Mouse (Mus musculus) limb, embryonic 10.5 days (tissue): Measurements from ENCODE around the gene Tmem147. TPM values are rescaled to one million over a fixed set of nuclear protein-coding genes. Genes with fewer than 3 reads are reported as not detected.

Experiments used
- DNase-seq: peaks from one replicate; pipeline ENCODE4 v3.0.0-alpha.2; 2017; ENCODE audit warnings: low spot score
- H3K27ac ChIP-seq: fragments of 300-500 bp; sonication (generic); 2 replicates; pipeline ENCODE4 v1.5.1; 2016; ENCODE audit warnings: mild to moderate bottlenecking
- H3K27me3 ChIP-seq: fragments of 300-500 bp; sonication (generic); 2 replicates; pipeline ENCODE4 v1.6.1; 2016; ENCODE audit warnings: low read depth, mild to moderate bottlenecking; ENCODE audit not compliant: poor library complexity, severe bottlenecking
- H3K36me3 ChIP-seq: fragments of 300-500 bp; sonication (generic); 2 replicates; pipeline ENCODE4 v1.6.1; 2016; ENCODE audit warnings: mild to moderate bottlenecking, moderate library complexity
- H3K4me1 ChIP-seq: fragments of 300-500 bp; sonication (generic); 2 replicates; pipeline ENCODE4 v1.6.1; 2016
- H3K4me3 ChIP-seq: fragments of 300-500 bp; sonication (generic); 2 replicates; pipeline ENCODE4 v1.5.1; 2016; ENCODE audit warnings: mild to moderate bottlenecking, moderate library complexity
- H3K9me3 ChIP-seq: fragments of 300-500 bp; sonication (generic); replicated peaks from 2 replicates; pipeline ENCODE4 v1.6.1; 2016; ENCODE audit warnings: mild to moderate bottlenecking
- WGBS: fragments of 180-500 bp; shearing (Covaris S2); methylation state at CpG from one replicate; pipeline ENCODE4 v1.1.7; 2016; 5-methylcytosine and 5-hydroxymethylcytosine counted together
- polyA plus RNA-seq: library from polyadenylated mRNA; unstranded; fragments of >200 nt; fragmentation: Nextera tagmentation; extraction: Ambion mirVana; gene quantifications from 2 replicates; pipeline ENCODE4 v1.2.1, GENCODE M21; 2016

Gene Tmem147
- polyA plus RNA-seq, 1 experiment from 2014 or later = 159 TPM

DNA sequence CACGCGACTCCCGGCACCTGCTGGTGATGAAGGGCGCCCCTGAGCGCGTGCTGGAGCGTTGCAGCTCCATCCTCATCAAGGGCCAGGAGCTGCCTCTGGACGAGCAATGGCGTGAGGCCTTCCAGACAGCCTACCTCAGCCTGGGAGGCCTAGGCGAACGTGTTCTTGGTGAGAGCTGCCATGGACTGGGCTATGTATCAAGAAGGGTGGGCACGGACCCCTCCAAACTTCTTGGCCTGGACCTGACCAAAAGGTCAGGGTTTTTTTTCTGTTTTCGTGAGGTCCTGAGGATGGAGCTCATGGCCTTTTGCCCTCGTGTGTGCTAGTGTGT, 11.7 kb downstream of the Tmem147 start:
- WGBS = 9% methylated on average over 14 of the region's 14 CpGs
- DNase-seq = no peak
- H3K27me3 ChIP-seq = peaks cover 59% of the 10 kb centered on the region
- H3K9me3 ChIP-seq = no peaks in the 10 kb centered on the region
- H3K36me3 ChIP-seq = no peaks in the 10 kb centered on the region
- no peak overlapping the region for H3K27ac ChIP-seq
- H3K4me1 ChIP-seq = peaks cover 11% of the 10 kb centered on the region
- peak overlapping the region; percentile 48 for H3K4me3 ChIP-seq

- Histone ChIP-seq H3K9me3 (no peaks in the 10 kb centered on the region), H3K36me3 (no peaks in the 10 kb centered on the region), H3K27me3 (peaks cover 61% of the 10 kb centered on the region), H3K4me1 (peaks cover 11% of the 10 kb centered on the region), H3K27ac (no peak overlapping the region), H3K4me3 (peak overlapping the region; percentile 48)
- peak; percentile 73 for DNase-seq
- 2% methylated on average over 43 of the region's 43 CpGs for WGBS
Observed at GRCm38 (mm10) chr7:30717006-30717715, 12.2 kb downstream of the Tmem147 start.

DNA sequence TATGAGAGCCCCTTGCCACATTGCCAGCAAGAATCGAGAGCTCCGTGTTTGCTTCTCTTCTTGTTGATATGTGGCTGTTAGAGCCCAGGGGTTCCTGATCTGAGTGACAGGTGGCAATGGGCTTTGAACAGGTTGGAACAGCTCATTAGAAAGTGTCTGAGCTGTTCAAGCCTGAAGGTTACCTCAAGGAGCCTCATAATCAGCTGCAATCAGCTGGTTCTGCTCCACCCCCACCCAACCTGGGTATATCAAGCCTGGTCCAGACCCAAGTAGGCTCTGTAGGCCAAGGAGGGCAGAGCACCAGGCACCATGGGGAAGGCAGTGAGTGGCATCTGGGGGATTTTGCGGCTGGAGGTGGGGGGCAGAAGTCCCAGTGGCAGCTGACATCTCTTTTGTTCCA, 17.4 kb downstream of the Tmem147 start, which contains the start of gene Atp4a:
Atp4a (plus strand) TSS at position 268 of the 400 bp plus-strand sequence.
- no peak for DNase-seq
- H3K27me3 ChIP-seq = peaks cover 29% of the 10 kb centered on the region

DNA sequence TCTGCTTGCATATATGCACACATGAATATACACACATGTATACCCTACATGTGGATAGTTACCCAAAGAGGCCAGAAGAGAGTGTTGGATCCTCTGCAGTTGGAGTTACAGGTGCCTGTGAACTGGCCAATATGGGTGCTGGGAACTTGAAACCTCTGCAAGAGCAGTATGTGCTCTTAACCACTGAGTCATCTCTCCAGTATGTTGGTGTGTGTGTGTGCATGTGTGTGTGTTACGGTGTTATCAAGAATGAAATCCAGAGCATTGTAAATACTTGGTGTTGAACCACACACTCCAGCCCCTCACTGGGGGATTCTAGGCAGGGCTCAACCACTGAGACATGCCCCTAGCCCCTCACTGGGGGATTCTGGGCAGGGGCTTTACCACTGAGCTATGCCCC, 21.9 kb downstream of the Tmem147 start:
- no peaks in the 10 kb centered on the region for H3K36me3 ChIP-seq
- H3K4me1 ChIP-seq = no peaks in the 10 kb centered on the region
- H3K27ac ChIP-seq = no peak overlapping the region
- H3K4me3 ChIP-seq = no peak overlapping the region
- WGBS = 100% methylated on average over 1 of the region's 1 CpGs
- no peaks in the 10 kb centered on the region for H3K9me3 ChIP-seq
- H3K27me3 ChIP-seq = peaks cover 5% of the 10 kb centered on the region; the same call in 1 of the 2 replicates
- no peak for DNase-seq

More for the DNA sequence above, 17.4 kb downstream of the Tmem147 start, which contains the start of gene Atp4a:
- WGBS = 86% methylated on average over 3 of the region's 3 CpGs
- Histone ChIP-seq H3K36me3 (no peaks in the 10 kb centered on the region), H3K9me3 (no peaks in the 10 kb centered on the region), H3K4me3 (no peak within 1 kb of the TSS), H3K4me1 (peaks cover 2% of the 10 kb centered on the region), H3K27ac (no peak within 1 kb of the TSS)

- 86% methylated on average over 8 of the region's 8 CpGs for WGBS
- Histone ChIP-seq H3K4me1 (no peaks in the 10 kb centered on the region), H3K36me3 (no peaks in the 10 kb centered on the region), H3K4me3 (no peak overlapping the region), H3K9me3 (no peaks in the 10 kb centered on the region), H3K27me3 (no peaks in the 10 kb centered on the region), H3K27ac (no peak overlapping the region)
- no peak for DNase-seq
Observed at GRCm38 (mm10) chr7:30706214-30706882, 23.0 kb downstream of the Tmem147 start.

DNA sequence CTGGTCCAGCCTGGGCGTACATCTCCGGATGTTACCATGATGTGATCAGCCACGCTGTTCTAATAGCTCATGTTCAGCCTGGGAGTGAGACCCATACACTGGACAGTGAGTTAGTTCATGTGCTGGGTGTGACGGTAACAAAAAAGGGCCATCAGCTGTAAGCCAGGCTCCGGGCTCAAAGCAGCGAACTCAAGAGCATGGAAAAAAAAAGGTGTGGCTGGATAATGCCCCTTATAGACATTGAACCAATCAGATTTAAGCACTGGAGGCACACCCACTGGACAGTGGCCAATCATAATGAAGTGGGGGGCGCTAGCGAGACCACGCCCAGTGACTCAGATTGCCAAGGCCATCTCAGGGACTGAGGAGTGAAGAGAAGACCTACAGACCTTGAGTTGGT, 30.8 kb downstream of the Tmem147 start, which contains the start of gene 2200002J24Rik:
2200002J24Rik (plus strand) TSS at position 338 of the 400 bp plus-strand sequence.
- Histone ChIP-seq H3K27ac (no peak within 1 kb of the TSS), H3K4me1 (no peaks in the 10 kb centered on the region), H3K27me3 (no peaks in the 10 kb centered on the region), H3K9me3 (no peaks in the 10 kb centered on the region), H3K36me3 (no peaks in the 10 kb centered on the region), H3K4me3 (no peak within 1 kb of the TSS)
- WGBS = 39% methylated on average over 9 of the region's 9 CpGs
- DNase-seq = no peak

DNA sequence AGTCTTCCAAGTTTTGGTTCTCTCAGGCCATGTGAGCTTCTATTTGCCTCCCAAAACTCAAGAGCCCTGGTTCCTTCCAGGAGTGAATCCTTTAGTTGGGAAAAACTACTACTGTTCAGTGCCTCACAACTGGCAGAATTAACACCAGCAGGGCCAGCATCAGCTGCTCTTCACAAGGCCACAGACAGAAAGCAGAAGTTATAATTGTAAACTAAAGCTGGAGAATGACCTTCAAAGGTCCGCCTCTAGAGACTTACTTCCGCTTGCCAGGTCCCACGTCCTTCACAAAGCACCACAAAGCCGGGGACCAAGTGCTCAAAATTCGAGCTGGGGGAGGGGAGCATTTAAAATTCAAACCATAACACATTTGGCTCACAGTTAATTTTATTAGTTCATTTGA, 31.2 kb downstream of the Tmem147 start:
- H3K27ac ChIP-seq = no peak overlapping the region
- 73% methylated on average over 5 of the region's 5 CpGs for WGBS
- no peak for DNase-seq

DNA sequence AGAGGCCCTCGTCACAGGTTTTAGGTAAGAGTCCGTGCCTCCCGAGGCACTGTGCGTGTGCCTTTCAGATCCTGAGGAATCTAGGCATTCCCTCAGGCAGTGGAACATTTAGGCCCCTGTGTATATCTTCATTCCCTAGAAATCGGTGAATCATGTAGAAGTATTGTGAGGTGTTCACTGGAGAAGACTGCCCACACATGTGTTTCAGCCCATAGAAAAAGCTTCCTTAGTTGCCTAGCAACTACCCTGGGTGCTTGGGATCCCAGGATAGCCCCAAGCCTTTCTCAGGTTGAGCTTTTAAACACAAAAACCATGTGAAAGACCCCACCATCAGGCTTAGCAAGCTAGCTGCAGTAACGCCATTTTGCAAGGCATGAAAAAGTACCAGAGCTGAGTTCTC, 41.0 kb downstream of the Tmem147 start:
- Histone ChIP-seq H3K4me3 (no peak overlapping the region), H3K27ac (no peak overlapping the region), H3K27me3 (peaks cover 23% of the 10 kb centered on the region), H3K9me3 (no peaks in the 10 kb centered on the region), H3K36me3 (no peaks in the 10 kb centered on the region), H3K4me1 (no peaks in the 10 kb centered on the region)
- DNase-seq = no peak
- 77% methylated on average over 6 of the region's 6 CpGs for WGBS

More for the DNA sequence above, 31.2 kb downstream of the Tmem147 start:
- Histone ChIP-seq H3K36me3 (no peaks in the 10 kb centered on the region), H3K4me1 (no peaks in the 10 kb centered on the region), H3K9me3 (no peaks in the 10 kb centered on the region), H3K27me3 (no peaks in the 10 kb centered on the region), H3K4me3 (no peak overlapping the region)

DNA sequence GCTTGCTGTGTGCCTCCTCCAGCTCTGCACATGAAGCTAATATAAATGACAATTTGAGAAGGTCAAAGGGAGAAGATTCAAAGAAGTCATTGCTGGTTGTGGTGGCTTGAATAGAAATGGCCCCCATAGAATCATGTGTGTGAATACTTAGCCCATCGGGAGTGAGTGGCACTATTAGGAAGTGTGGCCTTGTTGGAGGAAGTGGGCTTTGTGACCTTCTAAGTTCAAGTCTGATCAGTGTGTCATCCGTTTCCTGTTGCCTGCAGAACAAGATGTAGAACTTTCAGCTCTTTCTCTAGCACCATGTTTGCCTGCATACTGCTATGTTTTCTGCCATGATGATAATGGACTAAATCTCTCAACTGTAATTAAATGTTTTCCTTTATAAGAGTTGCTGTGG, 45.9 kb downstream of the Tmem147 start:
- H3K4me3 ChIP-seq = no peak overlapping the region

GRCm38 (mm10) chr7:30681897-30682296, 47.4 kb downstream of the Tmem147 start:
- DNase-seq = no peak
- H3K4me1 ChIP-seq = no peaks in the 10 kb centered on the region
- 69% methylated on average over 5 of the region's 5 CpGs for WGBS
- no peak overlapping the region for H3K27ac ChIP-seq
- H3K4me3 ChIP-seq = no peak overlapping the region
- no peaks in the 10 kb centered on the region for H3K36me3 ChIP-seq
- peaks cover 7% of the 10 kb centered on the region for H3K27me3 ChIP-seq
- no peaks in the 10 kb centered on the region for H3K9me3 ChIP-seq

More for the DNA sequence above, 45.9 kb downstream of the Tmem147 start:
- Histone ChIP-seq H3K4me1 (no peaks in the 10 kb centered on the region), H3K36me3 (no peaks in the 10 kb centered on the region), H3K27me3 (peaks cover 22% of the 10 kb centered on the region), H3K27ac (no peak overlapping the region), H3K9me3 (no peaks in the 10 kb centered on the region)
- WGBS = 84% methylated on average over 2 of the region's 2 CpGs
- no peak for DNase-seq

DNA sequence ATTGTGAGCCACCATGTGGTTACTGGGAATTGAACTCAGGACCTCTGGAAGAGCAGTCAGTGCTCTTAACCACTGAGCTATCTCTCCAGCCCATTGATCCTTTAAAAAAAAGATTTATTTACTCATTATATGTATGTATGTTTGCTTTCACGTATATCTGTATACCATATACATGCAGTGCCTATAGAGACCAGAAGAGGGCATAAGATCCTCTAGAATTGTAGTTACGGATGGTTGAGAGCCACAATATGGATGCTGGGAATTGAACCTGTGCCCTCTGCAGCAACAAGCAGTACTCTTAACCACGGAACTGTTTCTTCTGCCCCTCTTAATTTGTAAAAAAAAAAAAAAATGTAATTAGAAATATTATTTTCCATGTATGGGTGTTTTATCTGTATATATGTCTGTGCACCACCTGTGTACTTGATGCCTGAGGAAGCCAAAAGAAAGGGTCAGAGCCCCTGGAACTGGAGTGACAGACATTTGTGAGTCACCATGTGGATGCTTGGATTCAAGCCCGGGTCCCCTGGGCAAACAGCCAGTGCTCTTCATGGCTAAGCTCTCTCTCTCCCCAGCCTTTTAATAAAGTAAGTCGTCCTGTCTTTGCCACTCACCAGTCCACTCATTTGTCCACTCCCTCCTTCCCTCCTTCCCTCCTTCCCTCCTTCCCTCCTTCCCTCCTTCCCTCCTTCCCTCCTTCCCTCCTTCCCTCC, 50.9 kb downstream of the Tmem147 start:
- no peak for DNase-seq
- Histone ChIP-seq H3K4me3 (no peak overlapping the region), H3K9me3 (no peaks in the 10 kb centered on the region), H3K36me3 (no peaks in the 10 kb centered on the region), H3K27me3 (no peaks in the 10 kb centered on the region), H3K4me1 (no peaks in the 10 kb centered on the region), H3K27ac (no peak overlapping the region)
- 75% methylated on average over 5 of the region's 5 CpGs for WGBS
